Mouse (Mus musculus) urinary bladder, postnatal 14 days (tissue): ENCODE results near the gene Apln.

Source experiments
- DNase-seq: peaks from one replicate; pipeline ENCODE4 v3.0.0; 2021; ENCODE audit warnings: low spot score

Gene Apln

GRCm38 (mm10) chrX:48034144-48035113 lies at the start of gene Apln:
TSS of gene Apln (minus strand) at chrX:48034853.
- peak; percentile 36 for DNase-seq

GRCm38 (mm10) chrX:48082364-48082763 lies 47.7 kb upstream of the Apln start:
- no peak for DNase-seq

- no peak for DNase-seq
Observed at GRCm38 (mm10) chrX:48076806-48077425, 42.3 kb upstream of the Apln start.

- no peak for DNase-seq
Observed at GRCm38 (mm10) chrX:48074691-48075090, 40.0 kb upstream of the Apln start.

- no peak for DNase-seq
Observed at GRCm38 (mm10) chrX:48072401-48072800, 37.7 kb upstream of the Apln start.

GRCm38 (mm10) chrX:48071961-48072360 lies 37.3 kb upstream of the Apln start:
- DNase-seq: no peak

- no peak for DNase-seq
Observed at GRCm38 (mm10) chrX:48066891-48067290, 32.2 kb upstream of the Apln start.

GRCm38 (mm10) chrX:48064166-48064853 lies 29.7 kb upstream of the Apln start:
- DNase-seq: no peak

- DNase-seq: peak; percentile 8
Observed at GRCm38 (mm10) chrX:48062481-48062880, 27.8 kb upstream of the Apln start.

GRCm38 (mm10) chrX:48054186-48055015 lies 19.7 kb upstream of the Apln start:
- DNase-seq: peak; percentile 17

- DNase-seq: no peak
Observed at GRCm38 (mm10) chrX:48053743-48054142, 19.1 kb upstream of the Apln start.

GRCm38 (mm10) chrX:48046315-48046714 lies 11.7 kb upstream of the Apln start:
- DNase-seq: no peak

GRCm38 (mm10) chrX:48044261-48044660 lies 9.6 kb upstream of the Apln start:
- DNase-seq: no peak

- DNase-seq: no peak
Observed at GRCm38 (mm10) chrX:48042748-48043147, 8.1 kb upstream of the Apln start.

GRCm38 (mm10) chrX:48040379-48040778 lies 5.7 kb upstream of the Apln start:
- no peak for DNase-seq

GRCm38 (mm10) chrX:48033766-48034143 lies 898 bp downstream of the Apln start:
- no peak for DNase-seq

- DNase-seq: peak; percentile 4
Observed at GRCm38 (mm10) chrX:48033024-48033423, 1.6 kb downstream of the Apln start.

- DNase-seq: no peak
Observed at GRCm38 (mm10) chrX:48031866-48032265, 2.8 kb downstream of the Apln start.

GRCm38 (mm10) chrX:48030593-48030992 lies 4.1 kb downstream of the Apln start:
- DNase-seq: no peak

GRCm38 (mm10) chrX:48022811-48023210 lies 11.8 kb downstream of the Apln start:
- DNase-seq: no peak

GRCm38 (mm10) chrX:48019940-48020339 lies 14.7 kb downstream of the Apln start:
- DNase-seq: peak; percentile 69

GRCm38 (mm10) chrX:48019359-48019758 lies 15.3 kb downstream of the Apln start:
- no peak for DNase-seq
